ENCODE assay signal across 29 mouse cellular contexts in the genomic region with DNA sequence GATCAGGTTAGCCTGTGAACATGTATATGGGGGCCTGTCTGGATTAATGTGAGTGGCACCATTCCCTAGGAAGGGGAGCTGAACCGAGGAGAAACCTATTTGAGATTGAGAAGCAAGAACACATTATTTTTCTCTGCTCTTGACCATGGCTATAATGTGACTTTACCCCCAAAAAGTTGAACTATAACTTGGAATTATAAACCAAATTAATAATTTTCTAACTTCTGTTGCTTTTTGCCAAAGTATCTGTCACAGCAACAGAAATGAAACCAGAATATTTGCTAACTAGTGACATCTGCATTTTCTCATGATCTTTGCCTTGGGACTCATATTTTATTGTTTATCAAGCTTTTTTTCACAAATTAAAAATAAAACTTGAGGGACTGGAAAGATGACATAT. TPM values are rescaled to one million over a fixed set of nuclear protein-coding genes. Genes with fewer than 3 reads are reported as not detected.
DNase-seq lines count a peak whose midpoint lies in the region; ATAC-seq and TF ChIP-seq lines count a peak whose summit lies in the region.
"Had no signal": no experiment of that assay in that cellular context is flagged by ENCODE, and none has a peak within 500 bp of the region (broad histone marks: within the 10 kb centered on the region; RNA-seq: fewer than 3 reads in every experiment).

No protein-coding gene starts in this region.

- no peaks in the 10 kb centered on the region; the same call in 1 of the 2 replicates for H3K36me3 ChIP-seq in kidney, adult 2 months (ENCODE audit: control insufficient read depth, insufficient read depth, low read length)
- H3K36me3 ChIP-seq in kidney, embryonic 14.5 days (ENCODE audit: control insufficient read depth, insufficient read depth, low read length) = no peaks in the 10 kb centered on the region
- H3K36me3 ChIP-seq in liver, adult 2 months (ENCODE audit: control insufficient read depth, insufficient read depth, low read length) = no peaks in the 10 kb centered on the region
- H3K36me3 ChIP-seq in liver, postnatal 0 days (replicated peaks; ENCODE audit: insufficient read depth, low read length) = no peaks in the 10 kb centered on the region
- H3K36me3 ChIP-seq: embryonic facial prominence, embryonic 13.5 days; embryonic facial prominence, embryonic 15.5 days; forebrain, embryonic 10.5 days; forebrain, embryonic 12.5 days had no signal

- no peaks in the 10 kb centered on the region for H3K9me3 ChIP-seq in kidney, embryonic 14.5 days (ENCODE audit: control insufficient read depth, low read length)
- no peaks in the 10 kb centered on the region for H3K9me3 ChIP-seq in liver, postnatal 0 days (ENCODE audit: low read length)
- H3K9me3 ChIP-seq: embryonic facial prominence, embryonic 13.5 days; embryonic facial prominence, embryonic 15.5 days; forebrain, embryonic 10.5 days; forebrain, embryonic 12.5 days had no signal

- no peaks in the 10 kb centered on the region for H3K79me2 ChIP-seq in liver, adult 2 months (ENCODE audit: control insufficient read depth, insufficient read depth, low read length)

- H3K4me3 ChIP-seq in kidney, adult 2 months (ENCODE audit: insufficient read depth, low read depth, low read length) = no peak overlapping the region
- H3K4me3 ChIP-seq in kidney, embryonic 14.5 days (ENCODE audit: low read length) = no peak overlapping the region
- H3K4me3 ChIP-seq in liver, adult 2 months (ENCODE audit: insufficient read depth, low read depth, low read length) = no peak overlapping the region
- no peak overlapping the region for H3K4me3 ChIP-seq in liver, postnatal 0 days (ENCODE audit: low read depth, low read length)
- H3K4me3 ChIP-seq: embryonic facial prominence, embryonic 13.5 days; embryonic facial prominence, embryonic 15.5 days; erythroblast, embryonic 14.5 days; forebrain, embryonic 10.5 days; forebrain, embryonic 12.5 days had no signal

- TF ChIP-seq POLR2A in kidney, adult 2 months (IDR thresholded peaks at IDR 0.05; ENCODE audit: low read depth, low read length) = no peak
- TF ChIP-seq POLR2A in liver, adult 2 months (IDR thresholded peaks at IDR 0.05; ENCODE audit: extremely low read depth, insufficient read depth, low read length) = no peak

- 0 out of 2 replicates have a peak, but pooled peaks cover 2% of the 10 kb centered on the region for H3K4me1 ChIP-seq in kidney, adult 2 months (ENCODE audit: control insufficient read depth, insufficient read depth, low read length)
- no peaks in the 10 kb centered on the region for H3K4me1 ChIP-seq in kidney, embryonic 14.5 days (ENCODE audit: control insufficient read depth, insufficient read depth, low read length)
- H3K4me1 ChIP-seq in liver, adult 2 months (ENCODE audit: control insufficient read depth, insufficient read depth, low read length) = no peaks in the 10 kb centered on the region; the same call in 1 of the 2 replicates
- H3K4me1 ChIP-seq in liver, postnatal 0 days (ENCODE audit: insufficient read depth) = no peaks in the 10 kb centered on the region
- H3K4me1 ChIP-seq: embryonic facial prominence, embryonic 13.5 days; embryonic facial prominence, embryonic 15.5 days; forebrain, embryonic 10.5 days; forebrain, embryonic 12.5 days had no signal

- H3K9ac ChIP-seq in kidney, embryonic 14.5 days (ENCODE audit: low read depth, low read length) = no peak overlapping the region
- H3K9ac ChIP-seq in liver, adult 2 months (ENCODE audit: low read depth, low read length) = no peak overlapping the region
- H3K9ac ChIP-seq in liver, postnatal 0 days (replicated peaks) = no peak overlapping the region
- H3K9ac ChIP-seq: embryonic facial prominence, embryonic 13.5 days; embryonic facial prominence, embryonic 15.5 days; forebrain, embryonic 12.5 days had no signal

- H3K4me2 ChIP-seq in kidney, embryonic 14.5 days (replicated peaks; ENCODE audit: low read depth, low read length) = no peak overlapping the region
- H3K4me2 ChIP-seq in liver, postnatal 0 days (ENCODE audit: low read depth, low read length) = no peak overlapping the region
- H3K4me2 ChIP-seq: embryonic facial prominence, embryonic 13.5 days; embryonic facial prominence, embryonic 15.5 days; forebrain, embryonic 12.5 days had no signal

- no peak for ATAC-seq in kidney, embryonic 14.5 days (ENCODE audit: low FRiP score, low TSS enrichment)
- ATAC-seq in liver, postnatal 0 days = no peak
- ATAC-seq: forebrain, embryonic 14.5 days had no signal

- no peak for TF ChIP-seq EP300 in liver, postnatal 0 days (IDR thresholded peaks at IDR 0.05; ENCODE audit: low read depth)

- no peaks in the 10 kb centered on the region for H3K27me3 ChIP-seq in kidney, adult 2 months (replicated peaks; ENCODE audit: control insufficient read depth, insufficient read depth, low read length)
- no peaks in the 10 kb centered on the region for H3K27me3 ChIP-seq in kidney, embryonic 14.5 days (ENCODE audit: control insufficient read depth, insufficient read depth, low read length)
- H3K27me3 ChIP-seq in liver, adult 2 months (ENCODE audit: control insufficient read depth, insufficient read depth, low read length) = no peaks in the 10 kb centered on the region
- H3K27me3 ChIP-seq in liver, postnatal 0 days (ENCODE audit: insufficient read depth, low read length) = no peaks in the 10 kb centered on the region
- H3K27me3 ChIP-seq: embryonic facial prominence, embryonic 13.5 days; embryonic facial prominence, embryonic 15.5 days; forebrain, embryonic 12.5 days had no signal

- no peak for TF ChIP-seq CTCF in kidney, adult 2 months (conservative IDR thresholded peaks at IDR 0.05; ENCODE audit: insufficient read depth, insufficient read length, low read depth, low read length)
- no peak for TF ChIP-seq CTCF in liver, adult 2 months (IDR thresholded peaks at IDR 0.05; ENCODE audit: low read depth, low read length)
- no peak for TF ChIP-seq CTCF in liver, postnatal 0 days (IDR thresholded peaks at IDR 0.05; ENCODE audit: low read depth)

- DNase-seq in kidney, adult 2 months = peak; percentile 58
- DNase-seq in kidney, adult 9 months = peak; percentile 67
- DNase-seq in kidney, postnatal 25 days = no peak
- DNase-seq in liver, adult 2 months (ENCODE audit: extremely low read depth, low read depth, low spot score) = peak; percentile 58
- DNase-seq in liver, postnatal 0 days = no peak
- DNase-seq: adrenal gland, adult 2 months; adrenal gland, postnatal 10 days; adrenal gland, postnatal 25 days; cerebellum, adult 11 months; cerebellum, adult 18-20 months; cerebellum, adult 8-10 months; cerebellum, adult 9-11 months; cerebellum, postnatal 14 days; cerebellum, postnatal 36 days; embryo, embryonic 11 days had no signal

- WGBS in kidney, adult 2 months = 43% methylated on average over 1 of the region's 1 CpGs
- 53% methylated on average over 1 of the region's 1 CpGs for WGBS in kidney, embryonic 14.5 days
- WGBS in liver, adult 2 months = 44% methylated on average over 1 of the region's 1 CpGs
- WGBS in liver, postnatal 0 days (ENCODE audit: insufficient replicate concordance) = 49% methylated on average over 1 of the region's 1 CpGs

- peak overlapping the region; percentile 71 for H3K27ac ChIP-seq in kidney, adult 2 months (ENCODE audit: insufficient read depth, low read depth, low read length)
- no peak overlapping the region for H3K27ac ChIP-seq in kidney, embryonic 14.5 days (ENCODE audit: low read depth, low read length)
- H3K27ac ChIP-seq in liver, adult 2 months (replicated peaks; ENCODE audit: insufficient read depth, low read depth, low read length) = no peak overlapping the region
- no peak overlapping the region for H3K27ac ChIP-seq in liver, postnatal 0 days (ENCODE audit: low read depth)
- H3K27ac ChIP-seq: embryonic facial prominence, embryonic 13.5 days; embryonic facial prominence, embryonic 15.5 days; forebrain, embryonic 10.5 days; forebrain, embryonic 12.5 days had no signal

RNA-seq across cellular contexts. Expression of a gene that starts 16.2 kb away (rescaled TPM):
- not detected in 2 replicates for polyA plus RNA-seq in kidney, adult 2 months (2012; rRNA removed)
- not detected in 2 replicates for polyA plus RNA-seq in kidney, embryonic 14.5 days (2014; fragmentation: Nextera tagmentation; extraction: Ambion mirVana)
- not detected in 2 replicates for total RNA-seq in liver, adult 2 months (2014; rRNA removed)
- polyA plus RNA-seq in liver, adult 2 months (2012; rRNA removed) = not detected in 2 replicates
- polyA plus RNA-seq in liver, postnatal 0 days (2015; fragmentation: Nextera tagmentation; extraction: Ambion mirVana) = not detected in 2 replicates
- total RNA-seq: adrenal gland, adult 2 months; adrenal gland, postnatal 10 days; adrenal gland, postnatal 25 days; adrenal gland, postnatal 4 days; common myeloid progenitor, adult 5-6 weeks; ES-E14; MEL had no signal
- polyA plus RNA-seq: adrenal gland, adult 2 months; brain, embryonic 14.5 days; C2C12; embryonic facial prominence, embryonic 11.5 days; embryonic facial prominence, embryonic 13.5 days; erythroblast, embryonic 14.5 days; forebrain, embryonic 10.5 days; forebrain, embryonic 12.5 days; forebrain, embryonic 14.5 days had no signal

RNA-seq across cellular contexts. Expression of a gene that starts 21.7 kb away (rescaled TPM):
- polyA plus RNA-seq in kidney, adult 2 months (2012; rRNA removed) = 18.2 and 22.0 TPM in 2 replicates
- polyA plus RNA-seq in kidney, embryonic 14.5 days (2014; fragmentation: Nextera tagmentation; extraction: Ambion mirVana) = 0.74 and 1.4 TPM in 2 replicates
- not detected in 2 replicates for total RNA-seq in liver, adult 2 months (2014; rRNA removed)
- 0.11 TPM in 1 of 2 replicates, not detected in the other for polyA plus RNA-seq in liver, adult 2 months (2012; rRNA removed)
- not detected in 2 replicates for polyA plus RNA-seq in liver, postnatal 0 days (2015; fragmentation: Nextera tagmentation; extraction: Ambion mirVana)
- total RNA-seq: adrenal gland, postnatal 25 days; common myeloid progenitor, adult 5-6 weeks; MEL had no signal
- polyA plus RNA-seq: C2C12; erythroblast, embryonic 14.5 days had no signal

RNA-seq across cellular contexts. Expression of a gene that starts 25.7 kb away (rescaled TPM):
- not detected in 2 replicates for polyA plus RNA-seq in kidney, adult 2 months (2012; rRNA removed)
- polyA plus RNA-seq in kidney, embryonic 14.5 days (2014; fragmentation: Nextera tagmentation; extraction: Ambion mirVana) = not detected in 2 replicates
- total RNA-seq in liver, adult 2 months (2014; rRNA removed) = not detected in 2 replicates
- polyA plus RNA-seq in liver, adult 2 months (2012; rRNA removed) = not detected in 2 replicates
- polyA plus RNA-seq in liver, postnatal 0 days (2015; fragmentation: Nextera tagmentation; extraction: Ambion mirVana) = not detected in 2 replicates
- total RNA-seq: adrenal gland, adult 2 months; adrenal gland, postnatal 10 days; adrenal gland, postnatal 25 days; adrenal gland, postnatal 4 days; common myeloid progenitor, adult 5-6 weeks; ES-E14; MEL had no signal
- polyA plus RNA-seq: adrenal gland, adult 2 months; brain, embryonic 14.5 days; C2C12; embryonic facial prominence, embryonic 11.5 days; embryonic facial prominence, embryonic 13.5 days; erythroblast, embryonic 14.5 days; forebrain, embryonic 10.5 days; forebrain, embryonic 12.5 days; forebrain, embryonic 14.5 days had no signal

RNA-seq across cellular contexts. Expression of a gene that starts 28.2 kb away (rescaled TPM):
- not detected in 2 replicates for polyA plus RNA-seq in kidney, adult 2 months (2012; rRNA removed)
- polyA plus RNA-seq in kidney, embryonic 14.5 days (2014; fragmentation: Nextera tagmentation; extraction: Ambion mirVana) = not detected in 2 replicates
- not detected in 2 replicates for total RNA-seq in liver, adult 2 months (2014; rRNA removed)
- polyA plus RNA-seq in liver, adult 2 months (2012; rRNA removed) = not detected in 2 replicates
- not detected in 2 replicates for polyA plus RNA-seq in liver, postnatal 0 days (2015; fragmentation: Nextera tagmentation; extraction: Ambion mirVana)
- total RNA-seq: adrenal gland, adult 2 months; adrenal gland, postnatal 10 days; adrenal gland, postnatal 25 days; adrenal gland, postnatal 4 days; common myeloid progenitor, adult 5-6 weeks; MEL had no signal
- polyA plus RNA-seq: adrenal gland, adult 2 months; brain, embryonic 14.5 days; C2C12; embryonic facial prominence, embryonic 11.5 days; embryonic facial prominence, embryonic 13.5 days; erythroblast, embryonic 14.5 days; forebrain, embryonic 10.5 days; forebrain, embryonic 12.5 days; forebrain, embryonic 14.5 days had no signal

RNA-seq across cellular contexts. Expression of a gene that starts 42.6 kb away (rescaled TPM):
- polyA plus RNA-seq in kidney, adult 2 months (2012; rRNA removed) = not detected in 2 replicates
- polyA plus RNA-seq in kidney, embryonic 14.5 days (2014; fragmentation: Nextera tagmentation; extraction: Ambion mirVana) = not detected in 2 replicates
- not detected in 2 replicates for total RNA-seq in liver, adult 2 months (2014; rRNA removed)
- polyA plus RNA-seq in liver, adult 2 months (2012; rRNA removed) = not detected in 2 replicates
- polyA plus RNA-seq in liver, postnatal 0 days (2015; fragmentation: Nextera tagmentation; extraction: Ambion mirVana) = not detected in 2 replicates
- total RNA-seq: adrenal gland, adult 2 months; adrenal gland, postnatal 10 days; adrenal gland, postnatal 25 days; adrenal gland, postnatal 4 days; common myeloid progenitor, adult 5-6 weeks; ES-E14; MEL had no signal
- polyA plus RNA-seq: adrenal gland, adult 2 months; brain, embryonic 14.5 days; C2C12; embryonic facial prominence, embryonic 11.5 days; embryonic facial prominence, embryonic 13.5 days; erythroblast, embryonic 14.5 days; forebrain, embryonic 10.5 days; forebrain, embryonic 12.5 days; forebrain, embryonic 14.5 days had no signal

Comparison
In these comparisons a context has a peak if more than half of its experiments do, and no peak if none do; other contexts are left out.
1. DNase-seq: peak in kidney, adult 2 months (single experiment), kidney, adult 9 months (single experiment) and liver, adult 2 months (single experiment); none in kidney, postnatal 25 days (0 of 2) and liver, postnatal 0 days (single experiment).